Mouse (Mus musculus): ENCODE measurements around the gene Prss22. TPM values are rescaled to one million over a fixed set of nuclear protein-coding genes. Genes with fewer than 3 reads are reported as not detected.

Prss22 gene
- polyA plus RNA-seq, 1 experiment from 2014 or later = 0.15 TPM

Small RNA genes lying within 50 kb of the gene (microRNA-seq; reads per million reads assigned to microRNA genes)
- not detected for gene Gm27700

Other genes starting within 250 kb of the Prss22 start
- gene Flywch1, start 226.5 kb downstream of the Prss22 start, polyA plus RNA-seq (2015; fragmentation: Nextera tagmentation; extraction: Ambion mirVana) = 52.1 and 54.1 TPM in 2 replicates
- 5.8 and 7.4 TPM in 2 replicates for gene Flywch2, start 212.0 kb downstream of the Prss22 start, polyA plus RNA-seq (2015; fragmentation: Nextera tagmentation; extraction: Ambion mirVana)
- 319 and 327 TPM in 2 replicates for gene Srrm2, start 207.6 kb downstream of the Prss22 start, polyA plus RNA-seq (2015; fragmentation: Nextera tagmentation; extraction: Ambion mirVana)
- gene Elob, start 169.0 kb downstream of the Prss22 start, polyA plus RNA-seq (2015; fragmentation: Nextera tagmentation; extraction: Ambion mirVana) = 875 and 1,018 TPM in 2 replicates
- gene Prss33, start 162.0 kb downstream of the Prss22 start, polyA plus RNA-seq (2015; fragmentation: Nextera tagmentation; extraction: Ambion mirVana) = not detected in 2 replicates
- gene Prss32, start 154.2 kb downstream of the Prss22 start, polyA plus RNA-seq (2015; fragmentation: Nextera tagmentation; extraction: Ambion mirVana) = 0.15 TPM in 1 of 2 replicates, not detected in the other
- gene Prss41, start 153.9 kb downstream of the Prss22 start, polyA plus RNA-seq (2015; fragmentation: Nextera tagmentation; extraction: Ambion mirVana) = 0.20 and 0.29 TPM in 2 replicates
- not detected in 2 replicates for gene Prss21, start 130.0 kb downstream of the Prss22 start, polyA plus RNA-seq (2015; fragmentation: Nextera tagmentation; extraction: Ambion mirVana)
- gene Dcpp1, start 117.2 kb downstream of the Prss22 start, polyA plus RNA-seq (2015; fragmentation: Nextera tagmentation; extraction: Ambion mirVana) = 0.32 TPM in 1 of 2 replicates, not detected in the other
- not detected in 2 replicates for gene Dcpp2, start 117.2 kb downstream of the Prss22 start, polyA plus RNA-seq (2015; fragmentation: Nextera tagmentation; extraction: Ambion mirVana)
- not detected in 2 replicates for gene Dcpp3, start 80.6 kb downstream of the Prss22 start, polyA plus RNA-seq (2015; fragmentation: Nextera tagmentation; extraction: Ambion mirVana)
- gene Sbp, start 56.4 kb downstream of the Prss22 start, polyA plus RNA-seq (2015; fragmentation: Nextera tagmentation; extraction: Ambion mirVana) = not detected in 2 replicates
- not detected in 2 replicates for gene Sbpl, start 42.8 kb downstream of the Prss22 start, polyA plus RNA-seq (2015; fragmentation: Nextera tagmentation; extraction: Ambion mirVana)
- 0.10 TPM in 1 of 2 replicates, not detected in the other for gene Prss30, start 17.5 kb downstream of the Prss22 start, polyA plus RNA-seq (2015; fragmentation: Nextera tagmentation; extraction: Ambion mirVana)
- 0.34 and 0.35 TPM in 2 replicates for gene Prss27, start 40.0 kb upstream of the Prss22 start, polyA plus RNA-seq (2015; fragmentation: Nextera tagmentation; extraction: Ambion mirVana)
- gene Kctd5, start 75.4 kb upstream of the Prss22 start, polyA plus RNA-seq (2015; fragmentation: Nextera tagmentation; extraction: Ambion mirVana) = 39.9 and 40.8 TPM in 2 replicates
- 30.7 and 35.1 TPM in 2 replicates for gene Pdpk1, start 152.8 kb upstream of the Prss22 start, polyA plus RNA-seq (2015; fragmentation: Nextera tagmentation; extraction: Ambion mirVana)
- gene Amdhd2, start 165.7 kb upstream of the Prss22 start, polyA plus RNA-seq (2015; fragmentation: Nextera tagmentation; extraction: Ambion mirVana) = 27.0 and 31.2 TPM in 2 replicates
- 544 and 567 TPM in 2 replicates for gene Atp6v0c, start 171.6 kb upstream of the Prss22 start, polyA plus RNA-seq (2015; fragmentation: Nextera tagmentation; extraction: Ambion mirVana)
- 4.2 and 5.2 TPM in 2 replicates for gene Tbc1d24, start 207.5 kb upstream of the Prss22 start, polyA plus RNA-seq (2015; fragmentation: Nextera tagmentation; extraction: Ambion mirVana)
- gene Ntn3, start 211.4 kb upstream of the Prss22 start, polyA plus RNA-seq (2015; fragmentation: Nextera tagmentation; extraction: Ambion mirVana) = 1.9 and 2.0 TPM in 2 replicates
- gene Tedc2, start 222.8 kb upstream of the Prss22 start, polyA plus RNA-seq (2015; fragmentation: Nextera tagmentation; extraction: Ambion mirVana) = 6.2 and 7.0 TPM in 2 replicates